Mouse (Mus musculus): ENCODE measurements at regions not wholly inside any gene's neighbourhood (a gene's known extent, or its start where the extent isn't known, plus 50 kb on each side); places are given as distances from the start of the nearest gene placed in this dataset.

DNA sequence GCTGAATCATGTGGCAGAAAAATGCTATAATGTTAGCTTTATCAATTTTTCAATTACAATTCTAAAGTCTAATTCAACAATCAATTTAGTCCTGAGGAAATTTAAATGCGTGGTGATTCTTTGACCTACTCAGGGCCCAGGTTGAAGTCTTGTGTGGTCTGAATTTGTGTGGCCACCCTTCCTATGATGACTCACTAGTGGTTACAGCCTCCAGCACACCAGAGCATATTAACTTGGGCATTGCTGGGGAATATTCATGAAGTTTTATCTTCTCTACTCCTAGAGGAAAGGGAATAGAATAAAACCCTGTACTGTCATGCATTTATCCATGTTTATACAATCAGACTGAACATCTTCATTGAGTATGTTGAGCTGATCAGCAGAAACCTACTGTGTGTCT, 665.2 kb downstream of the Inhba start:
- no peak for ATAC-seq

DNA sequence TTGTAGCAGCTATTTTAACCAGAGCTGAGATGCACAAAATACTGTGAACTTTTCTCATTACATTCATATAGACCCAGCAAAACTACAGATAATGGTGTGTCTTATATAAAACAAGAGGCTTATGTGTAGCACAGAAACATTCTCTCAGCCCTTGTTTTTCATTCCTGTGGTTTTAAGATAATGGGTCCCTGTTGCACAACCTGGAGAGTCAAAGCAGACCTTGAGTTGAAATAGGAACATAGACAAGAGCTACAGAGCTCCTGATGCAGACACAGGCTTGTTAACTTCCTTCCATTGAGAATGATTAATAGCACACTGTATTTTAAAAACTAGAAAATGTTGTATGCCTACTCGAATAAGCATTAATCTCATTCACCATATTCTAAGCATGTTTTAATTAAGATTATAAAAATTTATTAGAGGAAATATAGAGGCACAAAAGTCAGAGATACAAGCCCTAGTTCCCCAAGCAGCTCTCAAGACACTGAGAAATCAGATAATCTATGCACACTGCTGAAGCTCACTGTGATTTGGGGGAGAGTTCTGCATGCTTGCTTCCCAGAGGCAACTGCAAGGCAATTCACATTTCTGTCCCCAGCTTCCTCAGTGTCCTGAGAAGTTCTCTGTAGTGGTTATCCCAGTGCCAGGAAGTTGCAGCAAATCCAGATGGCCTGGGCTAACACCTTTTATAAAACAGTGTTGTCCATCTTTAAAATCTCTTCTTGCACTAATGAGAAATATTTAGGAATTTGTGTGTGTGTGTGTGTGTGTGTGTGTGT, 666.8 kb downstream of the Inhba start:
- ATAC-seq = no peak

DNA sequence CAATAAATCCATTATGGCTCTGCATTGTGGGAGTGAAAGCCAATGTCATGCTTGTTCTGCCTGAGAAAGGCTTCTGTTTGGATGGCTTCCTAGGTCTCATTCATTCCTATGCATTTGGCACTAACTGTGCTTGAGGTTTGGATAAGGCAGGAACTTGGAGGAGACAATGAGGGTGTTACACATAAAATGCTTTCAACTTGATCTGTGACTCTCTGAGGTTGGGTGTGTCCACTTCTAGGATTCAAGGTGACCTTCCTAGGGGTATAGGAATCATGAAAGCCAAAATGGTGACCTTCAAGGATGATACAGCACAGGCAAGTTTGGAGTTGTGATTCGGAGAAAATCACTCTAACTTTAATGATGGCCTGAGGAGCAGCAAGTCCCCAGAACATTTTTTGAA, 682.5 kb downstream of the Inhba start:
- ATAC-seq = no peak

DNA sequence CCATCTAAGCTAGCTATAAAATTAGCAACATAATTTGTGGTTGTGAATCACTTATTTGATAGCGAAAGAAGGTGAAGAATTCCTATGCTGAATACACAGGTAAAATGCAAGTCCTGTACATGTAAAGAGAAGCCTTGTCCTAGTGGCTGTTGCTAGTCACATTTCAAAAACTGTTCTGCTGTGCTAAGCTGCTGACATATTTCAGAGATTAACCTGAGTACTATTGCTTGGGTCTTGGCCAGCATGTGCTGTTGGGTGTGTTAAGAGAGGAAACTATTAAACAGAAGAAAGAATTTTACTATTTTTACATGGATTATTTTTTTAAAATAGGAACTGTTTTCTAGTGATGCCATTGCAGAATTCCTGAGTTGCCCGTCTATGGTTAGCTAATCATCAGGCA, 689.3 kb downstream of the Inhba start:
- no peak for ATAC-seq

DNA sequence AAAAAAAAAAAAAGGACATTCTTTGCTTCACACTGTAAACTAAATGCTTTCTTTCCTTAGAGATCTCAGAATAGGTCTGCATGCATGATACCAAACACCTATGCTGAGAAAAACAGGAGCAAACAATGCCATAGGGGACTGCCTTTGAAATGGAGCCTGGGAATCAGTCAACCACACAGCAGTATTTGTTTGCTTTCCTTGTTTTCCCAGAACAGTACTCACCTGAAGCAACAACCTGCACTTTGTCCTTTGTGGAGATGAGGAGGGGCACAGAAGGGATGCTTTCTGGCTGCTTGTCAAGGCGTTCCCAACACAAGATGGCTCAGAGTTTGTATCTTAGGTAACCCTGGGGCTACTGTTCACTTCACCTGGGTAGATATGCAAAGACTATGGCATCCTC, 690.5 kb downstream of the Inhba start:
- no peak for ATAC-seq

DNA sequence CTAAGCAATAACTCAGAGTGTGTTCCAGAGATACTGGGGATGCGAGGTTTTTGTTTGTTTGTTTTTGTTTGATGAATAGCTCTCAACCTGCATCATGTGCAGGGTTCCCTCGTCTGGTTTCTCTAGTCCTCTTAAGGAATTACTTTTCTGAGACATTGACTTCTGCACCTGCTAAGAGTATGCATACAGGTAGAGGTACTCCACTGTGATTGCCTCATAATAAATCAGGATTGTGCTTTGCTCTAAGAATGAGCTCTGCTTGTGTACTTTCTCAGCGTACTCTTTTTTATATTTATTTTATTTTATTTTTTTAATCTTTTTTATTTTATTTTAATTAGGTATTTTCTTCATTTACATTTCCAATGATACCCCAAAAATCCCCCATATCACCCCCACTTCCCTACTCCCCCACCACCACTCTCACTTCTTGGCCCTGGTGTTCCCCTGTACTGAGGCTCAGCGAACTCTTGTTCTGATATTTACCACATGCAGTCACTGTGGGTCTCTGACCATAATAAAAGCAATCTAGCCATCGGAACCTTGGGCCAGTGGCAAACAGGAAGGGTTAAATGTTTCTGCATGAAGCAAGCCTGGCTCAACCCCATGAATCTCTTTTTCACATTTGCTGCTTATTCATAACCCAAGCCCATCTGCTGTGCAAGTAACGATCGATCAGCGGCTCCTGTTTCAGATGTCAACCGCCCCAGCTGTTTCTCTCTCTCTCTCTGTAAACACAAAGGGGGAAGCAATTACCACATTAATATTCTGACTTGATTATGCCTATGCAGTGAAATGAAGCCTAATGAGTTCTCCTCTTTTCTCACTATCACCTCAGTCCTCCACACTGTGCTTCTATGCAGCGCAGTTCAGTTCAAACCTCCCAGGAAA, 693.8 kb downstream of the Inhba start:
- no peak for ATAC-seq

DNA sequence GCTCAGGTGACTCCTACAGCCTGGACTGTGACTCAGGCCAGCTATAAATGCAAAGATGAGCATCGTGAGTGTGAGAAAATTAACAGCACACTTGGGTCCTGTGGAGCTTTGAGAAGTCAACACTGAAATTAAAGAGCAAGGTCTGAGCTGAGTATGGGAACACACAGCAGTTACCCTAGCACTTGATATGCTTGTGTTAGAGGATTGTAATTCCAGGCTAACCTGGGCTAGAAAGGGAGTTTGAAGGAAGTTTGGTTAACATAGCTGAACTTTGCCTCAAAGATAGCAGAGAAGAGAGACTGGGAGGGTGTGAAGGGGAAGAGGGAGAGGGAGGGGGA, 694.4 kb downstream of the Inhba start:
- no peak for ATAC-seq

DNA sequence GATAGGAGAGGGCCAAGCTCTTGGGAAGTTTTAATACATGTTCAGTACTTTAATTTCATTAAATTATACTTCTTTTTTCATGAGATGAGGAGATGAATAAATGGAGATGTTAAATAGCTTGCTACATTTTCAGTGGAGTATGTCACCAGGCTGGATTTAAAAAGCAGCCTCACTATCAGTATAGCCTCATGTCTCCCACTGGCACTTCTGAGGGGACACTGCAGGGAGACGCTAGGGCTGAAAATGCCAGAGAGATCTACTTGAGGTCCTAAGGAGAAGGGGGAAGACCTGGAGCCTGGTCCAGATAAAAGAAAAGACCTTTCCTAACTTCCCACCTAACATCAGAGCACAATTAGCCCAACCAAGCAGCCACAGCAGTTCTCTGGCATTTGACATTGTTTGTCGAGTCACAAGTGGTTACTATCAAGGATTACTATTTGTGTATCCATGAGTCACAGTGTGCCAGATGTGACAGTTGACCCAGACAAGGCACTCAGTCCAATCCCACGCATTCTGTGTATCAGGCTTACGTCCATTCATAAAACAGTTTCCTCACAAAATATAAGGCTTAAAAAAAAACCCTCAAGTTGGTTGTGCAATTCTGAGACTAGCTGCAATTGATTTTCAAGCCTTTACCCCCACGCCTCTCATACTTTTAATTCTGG, 703.8 kb downstream of the Inhba start:
- ATAC-seq = no peak

DNA sequence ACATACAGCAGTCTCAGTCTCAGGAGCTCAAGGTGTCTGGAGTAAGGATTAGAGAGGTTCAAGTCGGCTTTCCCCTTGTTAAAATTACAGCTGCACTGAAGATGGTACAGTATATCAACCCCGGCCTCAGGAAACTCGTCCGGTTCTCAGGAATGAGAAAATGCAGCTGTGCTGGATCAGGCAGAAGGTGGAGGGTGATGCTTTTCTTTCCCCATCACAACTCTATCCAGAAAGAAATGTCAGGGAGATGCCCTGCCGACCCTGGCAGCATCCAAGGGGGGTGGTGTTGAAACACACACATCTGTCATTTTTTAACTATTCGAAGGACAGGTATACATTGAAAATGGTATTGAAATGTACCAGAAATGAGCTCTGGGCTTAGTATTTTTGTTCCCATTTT, 704.7 kb downstream of the Inhba start:
- no peak for ATAC-seq

DNA sequence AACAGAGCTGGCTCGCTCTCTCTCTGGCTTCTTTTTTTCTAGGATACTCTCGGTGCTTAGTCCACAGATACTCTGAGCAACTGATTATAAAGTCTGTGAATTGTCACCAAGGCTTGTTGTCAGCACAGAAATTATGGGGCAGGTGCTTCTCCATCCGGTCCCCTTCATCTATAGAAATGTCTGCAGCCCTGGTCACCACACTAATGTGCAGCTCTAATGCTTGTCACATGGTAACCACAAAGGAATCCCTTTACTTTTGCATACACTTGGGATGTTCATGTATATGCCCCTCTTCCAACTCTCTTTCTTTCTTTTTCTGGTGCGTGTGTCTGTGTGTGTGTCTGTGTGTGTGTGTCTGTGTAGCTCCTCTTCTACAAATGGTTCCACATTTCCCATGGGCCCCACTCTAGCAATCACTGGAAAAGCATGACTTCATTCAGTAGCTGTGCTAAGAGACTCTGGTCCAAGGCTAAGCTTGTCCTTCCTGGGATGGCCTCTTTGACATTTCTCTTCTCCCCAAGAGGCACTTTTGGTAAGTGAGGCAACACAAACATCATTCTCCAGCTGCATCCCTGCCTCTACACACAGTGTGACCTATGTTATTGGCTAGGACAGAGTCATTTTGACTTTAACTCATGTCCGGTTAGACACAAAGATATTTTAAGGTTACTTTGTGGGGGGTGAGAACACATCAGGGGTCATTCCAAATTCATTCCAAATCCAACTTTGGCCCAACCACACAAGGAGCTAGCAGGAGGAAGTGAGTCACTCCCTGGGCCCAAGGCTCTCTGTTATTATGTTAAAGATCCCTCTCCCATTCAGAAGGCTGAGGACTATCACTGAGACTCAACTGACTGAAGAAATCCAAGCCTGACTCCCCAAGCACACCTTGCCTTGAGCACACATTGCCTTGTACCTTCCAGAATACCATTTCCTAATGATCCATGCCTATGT, 705.4 kb downstream of the Inhba start:
- no peak for ATAC-seq

DNA sequence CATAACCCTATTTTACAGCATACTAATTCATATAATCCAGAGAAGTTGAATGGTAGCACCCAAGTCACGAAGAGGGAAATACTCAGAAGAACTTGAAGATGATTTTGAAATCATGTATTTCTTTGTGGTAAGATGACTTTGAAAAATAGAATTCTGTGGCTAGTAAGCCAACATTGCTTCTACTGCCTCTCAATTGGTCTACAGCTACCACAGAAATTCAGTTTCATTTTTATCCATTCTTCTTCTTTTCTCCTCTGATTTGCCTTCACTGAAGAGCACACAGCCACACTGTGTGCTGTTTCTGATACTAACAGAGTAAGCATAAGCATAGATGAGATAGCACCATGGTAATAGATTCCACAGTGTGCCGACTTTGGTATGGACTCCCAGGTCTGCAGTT, 708.4 kb downstream of the Inhba start:
- ATAC-seq = no peak

DNA sequence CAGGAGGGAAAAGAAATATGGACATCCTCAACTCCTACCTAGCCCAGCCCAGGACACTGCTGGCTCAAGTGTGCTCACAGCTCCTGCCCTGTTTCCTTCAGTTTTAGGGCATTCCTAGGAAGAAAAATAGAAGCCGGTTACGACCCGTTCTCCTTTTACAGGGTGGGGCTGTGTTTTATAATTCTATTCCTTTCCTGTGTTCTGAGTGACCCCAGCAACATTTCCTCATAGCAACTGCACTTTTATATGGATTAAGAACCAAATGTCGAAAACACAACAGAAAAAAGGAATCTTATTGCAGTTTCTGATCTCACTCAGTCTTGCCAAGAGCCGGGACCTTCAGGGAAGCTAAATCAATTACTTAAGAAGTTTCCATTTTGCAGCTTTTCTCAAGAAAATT, 713.7 kb downstream of the Inhba start:
- ATAC-seq = no peak

DNA sequence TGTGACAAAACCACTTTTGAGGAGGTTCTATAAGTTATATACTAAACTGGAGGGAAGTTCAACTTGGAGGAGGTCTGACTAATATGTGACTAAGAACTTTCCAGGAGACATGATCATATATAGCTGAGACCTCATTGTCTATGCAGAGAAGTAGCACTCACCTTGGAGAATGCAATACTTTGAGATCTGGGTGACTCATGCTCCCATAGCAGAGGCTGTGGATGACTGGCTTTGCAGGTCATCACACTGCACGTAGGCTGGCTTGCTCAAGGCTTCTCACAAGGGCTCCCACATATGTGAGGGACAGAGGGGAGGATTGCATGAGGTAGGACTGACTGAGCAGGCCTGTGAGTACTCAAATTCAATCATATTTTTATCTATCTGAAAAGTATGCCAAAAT, 726.7 kb downstream of the Inhba start:
- ATAC-seq = no peak

DNA sequence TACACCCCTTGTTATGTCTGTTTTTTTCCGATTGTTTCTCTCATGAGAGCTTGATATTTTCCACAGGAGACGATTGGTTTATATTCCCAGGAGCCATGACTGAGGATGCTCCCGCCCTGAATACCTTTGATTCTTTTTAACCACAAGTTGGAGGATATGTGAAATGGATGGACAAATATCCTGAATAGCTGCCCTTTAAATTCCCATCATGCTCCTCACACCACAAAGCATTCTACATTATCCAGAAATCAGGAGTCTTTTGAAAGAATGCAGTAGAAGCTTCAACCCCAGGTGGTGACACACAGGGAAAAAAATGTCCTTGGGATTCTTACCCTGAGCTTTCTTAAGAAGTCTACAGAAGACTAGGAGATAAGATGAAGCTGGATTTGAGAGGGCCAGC, 727.9 kb downstream of the Inhba start:
- no peak for ATAC-seq

DNA sequence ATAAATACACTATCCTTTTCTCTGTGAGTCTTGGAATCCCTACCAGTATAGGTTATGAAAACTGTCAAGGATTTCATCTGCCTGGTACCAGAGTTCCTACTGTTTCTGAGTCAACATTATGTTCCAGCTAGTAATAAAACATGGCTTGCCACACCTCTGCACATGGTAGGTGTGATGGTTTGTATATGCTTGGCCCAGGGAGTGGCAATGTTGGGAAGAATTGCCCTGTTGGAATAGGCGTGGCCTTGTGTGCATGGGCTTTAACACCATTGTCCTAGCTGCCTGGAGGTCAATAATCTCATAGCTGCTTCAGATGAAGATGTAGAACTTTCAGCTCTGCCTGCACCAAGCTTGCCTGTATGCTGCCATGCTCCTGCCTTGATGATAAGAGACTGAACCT, 732.6 kb downstream of the Inhba start:
- ATAC-seq = no peak

DNA sequence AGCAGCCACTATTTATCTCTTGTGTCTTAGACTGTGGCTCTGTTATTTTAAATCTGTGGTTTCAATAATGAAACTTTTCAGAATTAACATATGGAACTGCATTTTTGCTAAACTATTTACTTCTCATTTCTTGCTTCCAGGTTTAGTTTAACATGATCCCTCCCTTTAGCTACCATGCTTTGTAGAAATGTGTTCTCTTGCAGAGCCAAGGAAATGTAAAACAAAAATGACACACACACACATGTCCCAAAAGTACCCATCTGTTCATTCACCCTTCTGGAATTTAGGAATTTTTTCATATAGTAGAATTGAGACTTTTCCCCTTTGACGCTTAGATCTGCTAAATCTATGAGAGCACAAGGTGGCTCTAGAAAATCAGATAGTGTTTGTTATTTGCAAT, 734.0 kb downstream of the Inhba start:
- no peak for ATAC-seq

DNA sequence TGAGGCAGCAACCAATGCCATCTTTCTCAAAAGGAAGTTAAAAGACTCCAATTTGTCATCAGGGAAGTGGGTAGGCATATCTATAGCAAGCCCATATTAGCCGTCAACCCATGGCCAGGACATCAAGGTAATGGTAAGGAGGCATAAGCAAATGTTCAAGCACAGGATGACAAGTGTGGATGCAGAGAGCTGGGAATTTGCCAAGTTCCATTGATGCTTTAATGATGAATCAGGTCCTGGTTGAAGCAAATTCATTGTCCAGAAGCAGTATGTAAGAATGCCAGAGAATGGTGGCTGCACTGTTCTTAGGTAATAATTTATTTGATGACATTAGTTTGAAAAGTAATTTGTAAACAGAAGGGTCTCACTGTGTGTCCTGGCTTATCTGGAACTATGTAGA, 734.8 kb downstream of the Inhba start:
- no peak for ATAC-seq

DNA sequence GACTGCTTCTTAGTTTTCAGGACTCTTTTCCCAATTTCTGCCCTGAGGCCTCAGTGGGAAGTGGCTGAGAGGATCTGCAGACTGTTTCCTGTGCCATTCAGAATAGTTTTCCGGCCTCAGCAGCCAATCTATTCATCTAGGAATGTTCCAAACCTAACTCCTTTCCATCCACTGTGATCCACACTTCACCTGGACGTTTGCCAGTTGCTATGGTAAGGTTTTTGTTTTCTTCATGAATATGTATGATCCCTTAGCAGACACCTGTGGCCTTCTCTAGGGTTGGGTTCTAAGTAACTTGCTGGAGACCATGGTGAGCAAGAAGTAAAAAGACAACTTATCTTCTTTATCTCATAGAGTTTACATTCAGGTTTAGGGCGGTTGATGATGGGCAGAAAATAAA, 744.6 kb downstream of the Inhba start:
- ATAC-seq = no peak

DNA sequence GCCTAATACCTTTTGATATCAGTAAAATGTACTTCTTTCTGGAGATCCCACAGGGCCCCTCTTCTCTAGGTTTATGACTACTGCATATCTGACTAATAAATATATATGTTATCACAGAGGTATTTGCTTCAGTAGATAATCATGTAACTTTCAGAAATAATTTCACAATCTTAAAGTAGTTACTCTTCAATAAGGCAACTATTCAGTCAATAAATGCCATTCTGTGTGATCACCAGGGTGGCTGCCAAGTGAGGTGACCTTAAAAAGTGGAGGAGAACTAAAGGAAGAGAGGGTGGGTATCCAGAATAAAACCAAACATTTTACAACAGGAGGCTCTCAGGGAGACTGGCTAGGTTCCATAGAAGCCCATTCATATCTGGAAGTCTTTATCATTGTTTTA, 748.4 kb downstream of the Inhba start:
- no peak for ATAC-seq

DNA sequence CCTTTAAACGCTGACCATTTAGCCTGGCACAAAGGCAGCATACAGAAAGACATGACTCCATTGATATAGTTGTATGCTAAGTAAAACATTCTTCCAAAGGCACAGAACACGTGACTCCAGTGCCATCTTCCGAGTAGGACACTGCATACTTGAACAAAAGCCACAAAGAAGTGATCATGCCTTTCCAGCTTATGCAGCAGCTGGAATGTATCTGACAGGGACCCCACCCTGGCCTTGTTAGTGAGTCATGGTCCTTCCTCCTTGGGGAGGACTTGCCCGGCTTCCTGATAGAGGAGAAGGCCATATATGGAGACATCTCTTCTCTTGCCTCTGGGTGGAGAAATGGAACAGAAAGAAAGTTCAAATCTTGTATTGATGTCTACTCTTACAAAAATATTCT, 749.8 kb downstream of the Inhba start:
- ATAC-seq = no peak

DNA sequence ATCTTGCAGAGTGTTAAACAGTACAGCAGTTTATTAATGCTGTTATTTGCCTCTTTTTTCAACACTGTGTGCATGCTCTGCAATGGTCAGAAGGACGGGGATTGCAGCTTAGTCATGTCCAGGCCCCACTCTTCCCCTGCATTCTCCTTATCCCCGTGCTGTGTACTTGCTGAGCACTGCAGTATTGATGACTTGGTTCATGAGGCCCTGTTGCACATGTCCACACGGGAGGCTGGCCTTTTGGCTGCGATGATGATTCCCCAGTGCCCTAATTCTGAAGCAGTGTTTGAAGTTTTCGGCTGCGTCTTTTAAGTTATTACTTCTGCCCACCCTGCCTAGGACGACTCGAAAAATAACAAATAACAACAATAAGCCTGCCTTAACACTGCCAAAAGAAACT, 750.7 kb downstream of the Inhba start:
- ATAC-seq = no peak

DNA sequence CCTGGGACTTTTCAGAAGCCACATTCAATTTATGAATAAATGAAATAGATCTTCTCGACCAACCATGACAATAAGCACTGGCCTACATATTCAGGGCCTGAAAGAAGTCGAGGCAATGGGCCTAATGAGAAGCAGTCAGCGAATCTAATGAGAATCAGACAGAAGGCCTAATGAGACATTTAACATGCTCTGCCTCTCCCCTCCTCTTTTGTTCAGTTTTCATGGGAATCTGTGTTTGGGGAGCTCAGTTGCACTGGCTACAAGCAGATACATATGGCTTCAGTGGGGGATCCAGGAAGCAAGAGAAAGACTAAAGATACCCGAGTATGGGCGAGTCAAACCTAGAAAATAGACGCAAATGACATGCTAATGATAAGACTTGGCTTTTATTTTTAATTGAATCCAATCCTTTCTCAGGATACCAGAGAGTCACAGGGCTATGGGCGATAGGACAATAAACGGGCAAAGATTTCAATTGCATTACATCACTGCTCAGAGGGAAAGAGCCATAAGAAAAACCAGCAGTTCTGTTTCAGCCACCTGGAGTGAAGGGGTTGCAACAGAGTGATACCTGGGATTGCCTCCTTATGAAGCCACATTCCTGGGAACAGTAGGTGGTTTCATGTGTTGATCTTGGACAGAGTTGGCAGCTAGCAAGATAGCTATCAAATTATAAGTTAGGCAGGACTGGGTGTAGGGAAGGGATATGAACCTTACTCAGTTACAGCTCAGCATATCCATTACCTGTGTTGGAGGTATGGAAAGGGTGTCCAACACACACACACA, 751.3 kb downstream of the Inhba start:
- ATAC-seq = no peak
